Mouse (Mus musculus): ENCODE results near the gene Crnkl1. TPM values are rescaled to one million over a fixed set of nuclear protein-coding genes. Genes with fewer than 3 reads are reported as not detected.

Crnkl1 gene
- total RNA-seq, 2 experiments from 2014 or later: 16.7 to 21.8 TPM

- DNase-seq: no peak
- intact Hi-C loops (cut with DNase I): loop anchor here (2.0 kb wide), 2 partner anchors 20 to 86 kb away; no protein-coding TSS in a partner anchor
These were observed 53.7 kb downstream of the Crnkl1 start for GRCm38 (mm10) chr2:145880887-145881747.

GRCm38 (mm10) chr2:145877191-145877590 is 57.6 kb downstream of the Crnkl1 start:
- intact Hi-C loops (cut with DNase I): no loop called here
- no peak for DNase-seq

DNA sequence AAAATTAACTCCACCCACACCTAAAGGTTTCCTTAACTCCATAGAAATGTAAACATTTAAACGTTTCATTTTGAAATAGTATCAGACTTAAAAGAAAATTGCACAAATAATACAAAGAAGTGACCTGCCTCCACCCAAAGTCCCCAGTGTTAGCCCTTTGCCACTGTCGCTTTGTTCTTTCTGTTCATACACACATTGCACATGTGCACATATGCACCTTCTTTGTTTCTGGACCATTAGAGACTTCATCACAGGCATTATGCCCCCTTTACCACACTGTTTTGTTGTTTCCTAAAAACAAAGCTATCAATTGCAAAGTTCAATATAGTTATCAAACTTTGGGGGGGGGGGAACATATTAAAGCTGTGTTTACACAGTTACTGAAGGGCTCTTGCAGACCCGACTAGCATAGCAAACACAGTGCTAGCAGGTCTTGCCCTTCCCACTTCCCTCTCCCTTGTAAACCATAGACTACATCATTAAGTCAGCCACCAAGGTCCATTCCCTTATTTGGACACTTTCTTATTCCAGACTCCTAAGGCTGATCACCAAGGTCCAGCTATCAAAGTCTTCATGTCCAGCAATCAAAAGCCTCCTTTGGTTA is 59.8 kb downstream of the Crnkl1 start:
- no peak for DNase-seq
- intact Hi-C loops (cut with DNase I): no loop called here

GRCm38 (mm10) chr2:145873953-145874352 is 60.9 kb downstream of the Crnkl1 start:
- intact Hi-C loops (cut with DNase I): no loop called here
- DNase-seq: no peak

- DNase-seq: no peak
- intact Hi-C loops (cut with DNase I): no loop called here
These were observed 62.7 kb downstream of the Crnkl1 start for GRCm38 (mm10) chr2:145872099-145872498.

- DNase-seq: no peak
- intact Hi-C loops (cut with DNase I): no loop called here
These were observed 63.5 kb downstream of the Crnkl1 start for GRCm38 (mm10) chr2:145871308-145871707.

Small RNA genes lying within 50 kb of the gene (microRNA-seq; reads per million reads assigned to microRNA genes)
- gene Gm25026 (ENCODE audit: borderline number of aligned reads in 2 of 2): 0 reads per million in 2 experiments

Other genes with a start within 250 kb of the Crnkl1 start
- 10 to 100 TPM; 89.1 to 93.7 TPM for gene Naa20, start 32.9 kb downstream of the Crnkl1 start, total RNA-seq (2021)
- gene Cfap61, start 230 bp downstream of the Crnkl1 start, total RNA-seq (2021): 1 to 10 TPM; 1.1 to 2.7 TPM